Mouse (Mus musculus) lung, postnatal 4 days (tissue): ENCODE data around the gene Rnf43.

ENCODE experiments used
- DNase-seq, 2 experiments: peaks; one replicate each; pipeline ENCODE4 v3.0.0; 2021

Rnf43 gene

GRCm38 (mm10) chr11:87748132-87749119, 85.9 kb downstream of the Rnf43 start:
- DNase-seq = peak; percentile 68 to 73

- peak; percentile 86 to 90 for DNase-seq
Measured at GRCm38 (mm10) chr11:87749192-87750042, 86.9 kb downstream of the Rnf43 start.

- DNase-seq = peak in 1 of 2 experiments; percentile 22
Measured at GRCm38 (mm10) chr11:87750043-87750421, 87.5 kb downstream of the Rnf43 start.

GRCm38 (mm10) chr11:87750521-87750920, 88.0 kb downstream of the Rnf43 start:
- DNase-seq = peak in 1 of 2 experiments; percentile 6

- peak; percentile 41 to 52 for DNase-seq
Measured at GRCm38 (mm10) chr11:87751031-87751430, 88.5 kb downstream of the Rnf43 start.

GRCm38 (mm10) chr11:87751491-87751966, 89.0 kb downstream of the Rnf43 start:
- DNase-seq = peak; percentile 59 to 62

- no peak for DNase-seq
Measured at GRCm38 (mm10) chr11:87752307-87752706, 89.8 kb downstream of the Rnf43 start.

- DNase-seq = peak in 1 of 2 experiments; percentile 14
Measured at GRCm38 (mm10) chr11:87753255-87753654, 90.7 kb downstream of the Rnf43 start.

GRCm38 (mm10) chr11:87753891-87754501, 91.5 kb downstream of the Rnf43 start:
- DNase-seq = peak in 1 of 2 experiments; percentile 12

- peak; percentile 60 to 69 for DNase-seq
Measured at GRCm38 (mm10) chr11:87754603-87755002, 92.1 kb downstream of the Rnf43 start.

- DNase-seq = peak; percentile 86
Measured at GRCm38 (mm10) chr11:87755360-87756017, 93.0 kb downstream of the Rnf43 start.

GRCm38 (mm10) chr11:87756251-87756820, 93.8 kb downstream of the Rnf43 start:
- peak; percentile 63 to 73 for DNase-seq

- DNase-seq = peak in 1 of 2 experiments; percentile 20
Measured at GRCm38 (mm10) chr11:87757001-87757954, 94.8 kb downstream of the Rnf43 start.

GRCm38 (mm10) chr11:87758161-87758911, 95.8 kb downstream of the Rnf43 start:
- peak in 1 of 2 experiments; percentile 10 for DNase-seq

- no peak for DNase-seq
Measured at GRCm38 (mm10) chr11:87758957-87759608, 96.6 kb downstream of the Rnf43 start.

- peak in 1 of 2 experiments; percentile 63 for DNase-seq
Measured at GRCm38 (mm10) chr11:87759609-87760005, 97.1 kb downstream of the Rnf43 start.

GRCm38 (mm10) chr11:87760301-87761081, 98.0 kb downstream of the Rnf43 start, which contains the start of gene Tspoap1:
Gene Tspoap1 (plus strand): TSS chr11:87760541.
- peak; percentile 24 to 31 for DNase-seq

GRCm38 (mm10) chr11:87761181-87761721, 98.7 kb downstream of the Rnf43 start:
- DNase-seq = peak in 1 of 2 experiments; percentile 20
